Mouse (Mus musculus) liver, postnatal 0 days (tissue): ENCODE measurements around the gene Ankrd31. TPM values are rescaled to one million over a fixed set of nuclear protein-coding genes. Genes with fewer than 3 reads are reported as not detected.

Experiments
- ATAC-seq: fragments of 200-750 bp; cut with Nextera tagmentation; 2 replicates; pipeline ENCODE4 v1.8.0; 2017; ENCODE audit warnings: mild to moderate bottlenecking, moderate library complexity
- DNase-seq: peaks from one replicate; pipeline ENCODE4 v3.0.0-alpha.2; 2016
- H3K27ac ChIP-seq: fragments of 300-500 bp; sonication (generic); 2 replicates; pipeline ENCODE4 v1.5.1; 2014; ENCODE audit warnings: antibody characterized with exemption, moderate library complexity, mild to moderate bottlenecking, low read depth
- H3K27me3 ChIP-seq: fragments of 300-500 bp; sonication (generic); 2 replicates; pipeline ENCODE4 v1.6.1; 2014; ENCODE audit warnings: low read length, control low read depth, mixed read lengths; ENCODE audit not compliant: insufficient read depth
- H3K36me3 ChIP-seq: fragments of 300-500 bp; sonication (generic); replicated peaks from 2 replicates; pipeline ENCODE4 v1.6.1; 2014; ENCODE audit warnings: mild to moderate bottlenecking, control low read depth, low read length, moderate library complexity, mixed read lengths; ENCODE audit not compliant: insufficient read depth
- H3K4me1 ChIP-seq: fragments of 300-500 bp; sonication (generic); 2 replicates; pipeline ENCODE4 v1.6.1; 2014; ENCODE audit warnings: antibody characterized with exemption, mild to moderate bottlenecking, control low read depth; ENCODE audit not compliant: insufficient read depth
- H3K4me2 ChIP-seq: fragments of 300-500 bp; sonication (generic); 2 replicates; pipeline ENCODE4 v1.6.1; 2014; ENCODE audit warnings: low read depth, mild to moderate bottlenecking, low read length, moderate library complexity, mixed read lengths
- H3K4me3 ChIP-seq: fragments of 300-500 bp; sonication (generic); 2 replicates; pipeline ENCODE4 v1.5.1; 2014; ENCODE audit warnings: low read depth, low read length
- H3K9ac ChIP-seq: fragments of 300-500 bp; sonication (generic); replicated peaks from 2 replicates; pipeline ENCODE4 v1.6.1; 2014; ENCODE audit warnings: mild to moderate bottlenecking, moderate library complexity
- H3K9me3 ChIP-seq: fragments of 300-500 bp; sonication (generic); 2 replicates; pipeline ENCODE4 v1.6.1; 2016; ENCODE audit warnings: mild to moderate bottlenecking, control low read depth, low read length, mixed read lengths
- CTCF ChIP-seq: sonication (generic); IDR thresholded peaks from 2 replicates; pipeline ENCODE4 v1.5.1; 2016; ENCODE audit warnings: antibody characterized with exemption, low read depth
- EP300 ChIP-seq: IDR thresholded peaks from 2 replicates; pipeline ENCODE4 v1.6.1; 2016; ENCODE audit warnings: antibody characterized with exemption, low read depth, mild to moderate bottlenecking
- WGBS: fragments of 180-500 bp; shearing (Covaris S2); extraction: QIAGEN DNeasy Blood & Tissue Kit; methylation state at CpG from one replicate; pipeline ENCODE4 v1.1.7; 2014; ENCODE audit not compliant: insufficient replicate concordance; 5-methylcytosine and 5-hydroxymethylcytosine counted together
- polyA plus RNA-seq: library from polyadenylated mRNA; unstranded; fragments of >200 nt; fragmentation: Nextera tagmentation; extraction: Ambion mirVana; gene quantifications from 2 replicates; pipeline ENCODE4 v1.2.1, GENCODE M21; 2015

Ankrd31 gene
- polyA plus RNA-seq, 1 experiment from 2014 or later, result 0.02 TPM

DNA sequence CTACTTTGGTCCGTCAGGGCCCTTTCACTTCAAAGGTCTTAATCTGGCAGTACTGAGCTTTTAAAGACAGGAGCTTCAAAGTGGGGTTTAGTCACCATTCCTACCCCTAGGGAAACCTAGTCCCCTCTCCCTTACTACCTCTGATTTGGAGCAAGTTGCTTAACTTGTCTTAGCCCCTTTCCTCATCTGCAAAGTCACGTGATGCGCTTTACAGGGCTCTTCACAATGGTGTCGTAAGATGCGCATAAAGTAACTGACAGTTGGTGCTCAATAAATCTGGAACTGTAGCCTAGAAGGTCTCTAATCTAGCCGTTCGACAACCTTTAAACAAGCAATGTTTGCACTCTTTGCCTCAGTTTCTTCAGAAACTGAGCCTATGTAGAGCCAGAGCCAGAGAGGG is 19.8 kb upstream of the Ankrd31 start:
- no peak overlapping the region for H3K27ac ChIP-seq

DNA sequence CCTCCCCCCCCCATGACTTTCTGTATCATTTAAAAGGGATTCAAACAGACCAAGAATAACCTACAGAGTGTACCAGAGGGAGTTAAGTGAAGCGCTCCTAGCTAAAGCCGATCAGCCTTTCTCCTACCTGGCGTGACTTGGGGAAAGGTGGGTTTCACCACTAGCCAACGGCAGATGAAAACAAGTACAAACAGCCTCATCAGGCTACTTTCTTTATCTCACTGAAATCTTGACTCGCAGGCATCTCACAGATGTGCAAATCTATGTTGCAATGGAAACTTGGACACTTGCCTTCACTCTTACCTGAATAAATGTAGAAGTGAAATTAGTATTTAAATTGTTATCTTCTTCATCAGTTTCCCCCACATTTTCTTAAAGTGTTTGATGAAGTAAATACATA is 18.9 kb upstream of the Ankrd31 start:
- no peak for ATAC-seq
- no peak overlapping the region for H3K27ac ChIP-seq
- no peaks in the 10 kb centered on the region for H3K9me3 ChIP-seq
- no peak overlapping the region for H3K4me3 ChIP-seq
- no peaks in the 10 kb centered on the region for H3K27me3 ChIP-seq
- H3K9ac ChIP-seq, result no peak overlapping the region
- H3K36me3 ChIP-seq, result no peaks in the 10 kb centered on the region
- TF ChIP-seq EP300, result no peak
- 83% methylated on average over 5 of the region's 5 CpGs for WGBS
- H3K4me2 ChIP-seq, result no peak overlapping the region
- H3K4me1 ChIP-seq, result peaks cover 8% of the 10 kb centered on the region; the same call in 1 of the 2 replicates
- no peak for DNase-seq

More for the DNA sequence above, 19.8 kb upstream of the Ankrd31 start:
- H3K9ac ChIP-seq, result no peak overlapping the region
- DNase-seq, result no peak
- 79% methylated on average over 7 of the region's 7 CpGs for WGBS
- H3K27me3 ChIP-seq, result no peaks in the 10 kb centered on the region
- no peak overlapping the region for H3K4me2 ChIP-seq
- H3K36me3 ChIP-seq, result no peaks in the 10 kb centered on the region
- TF ChIP-seq EP300 (no peak), CTCF (no peak)
- H3K4me3 ChIP-seq, result no peak overlapping the region
- ATAC-seq, result no peak
- H3K9me3 ChIP-seq, result no peaks in the 10 kb centered on the region
- H3K4me1 ChIP-seq, result peaks cover 8% of the 10 kb centered on the region; the same call in 1 of the 2 replicates

DNA sequence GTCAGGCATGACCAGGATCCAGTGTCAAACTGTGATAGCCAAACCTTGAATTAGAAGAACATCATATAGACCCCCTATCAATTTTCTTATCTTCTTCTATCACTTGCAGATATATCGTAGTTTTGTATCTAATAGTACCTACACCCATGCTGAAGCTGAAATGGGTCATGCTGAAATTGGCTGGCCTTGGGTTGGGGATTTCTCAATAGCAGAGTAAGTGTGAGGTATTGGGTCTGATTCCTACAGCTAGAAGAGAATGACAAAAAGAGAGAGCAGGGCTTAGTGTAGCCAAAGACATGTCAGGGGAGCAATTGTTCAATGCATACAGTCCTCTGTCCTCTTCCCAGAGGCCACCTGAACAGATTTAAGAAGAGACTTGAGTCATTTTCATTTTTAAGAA is 18.0 kb upstream of the Ankrd31 start:
- H3K4me3 ChIP-seq, result no peak overlapping the region
- H3K36me3 ChIP-seq, result no peaks in the 10 kb centered on the region
- no peaks in the 10 kb centered on the region for H3K27me3 ChIP-seq
- peaks cover 8% of the 10 kb centered on the region; the same call in 1 of the 2 replicates for H3K4me1 ChIP-seq
- WGBS, result 73% methylated on average over 1 of the region's 1 CpGs
- H3K27ac ChIP-seq, result no peak overlapping the region
- H3K4me2 ChIP-seq, result no peak overlapping the region
- ATAC-seq (no peak), DNase-seq (no peak)
- H3K9ac ChIP-seq, result no peak overlapping the region
- H3K9me3 ChIP-seq, result no peaks in the 10 kb centered on the region
- TF ChIP-seq CTCF (no peak), EP300 (no peak)

DNA sequence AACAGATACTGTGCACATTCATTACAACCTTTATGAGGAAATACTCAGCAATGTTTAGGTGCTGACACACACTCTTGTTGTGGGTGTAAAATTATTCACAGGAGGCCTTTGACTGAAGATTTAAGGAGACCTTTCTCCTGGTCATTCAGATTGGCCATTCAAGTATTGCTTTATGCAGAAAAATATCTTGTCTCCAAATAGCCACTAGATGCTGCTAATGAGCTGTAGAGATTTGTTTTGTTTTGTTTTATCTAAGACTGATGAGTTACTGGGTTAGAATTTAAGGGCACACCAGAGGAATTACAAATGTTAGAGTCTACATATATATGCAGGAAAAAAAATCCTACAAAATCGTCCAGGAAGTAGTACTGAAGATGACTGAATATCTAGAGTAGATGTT is 12.9 kb upstream of the Ankrd31 start:
- Histone ChIP-seq H3K27ac (no peak overlapping the region), H3K4me2 (no peak overlapping the region), H3K4me3 (no peak overlapping the region), H3K9me3 (no peaks in the 10 kb centered on the region), H3K4me1 (peaks cover 8% of the 10 kb centered on the region; the same call in 1 of the 2 replicates), H3K36me3 (no peaks in the 10 kb centered on the region), H3K27me3 (no peaks in the 10 kb centered on the region), H3K9ac (no peak overlapping the region)
- ATAC-seq, result no peak
- TF ChIP-seq EP300, result no peak
- TF ChIP-seq CTCF, result peak; percentile 65
- 21% methylated on average over 1 of the region's 1 CpGs for WGBS
- no peak for DNase-seq

DNA sequence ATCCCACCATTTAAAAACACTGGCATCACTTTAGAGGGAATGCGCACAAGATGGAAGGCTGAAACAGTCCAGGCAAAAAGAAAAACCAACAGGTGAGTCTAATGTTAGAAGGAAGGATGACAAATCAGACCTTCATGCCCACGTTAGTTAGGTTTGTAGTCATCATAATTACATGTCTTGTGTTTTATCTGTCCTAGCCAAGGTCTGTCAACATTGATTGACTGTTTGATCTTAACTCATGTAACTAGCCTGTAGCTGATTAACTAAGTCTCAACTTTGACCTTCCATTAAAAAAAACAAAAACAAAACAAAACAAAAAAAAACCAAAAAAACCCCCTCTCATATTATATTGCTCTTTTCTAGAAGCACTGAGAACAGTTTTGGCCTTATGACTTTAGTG is 7.9 kb upstream of the Ankrd31 start:
- 58% methylated on average over 2 of the region's 2 CpGs for WGBS

DNA sequence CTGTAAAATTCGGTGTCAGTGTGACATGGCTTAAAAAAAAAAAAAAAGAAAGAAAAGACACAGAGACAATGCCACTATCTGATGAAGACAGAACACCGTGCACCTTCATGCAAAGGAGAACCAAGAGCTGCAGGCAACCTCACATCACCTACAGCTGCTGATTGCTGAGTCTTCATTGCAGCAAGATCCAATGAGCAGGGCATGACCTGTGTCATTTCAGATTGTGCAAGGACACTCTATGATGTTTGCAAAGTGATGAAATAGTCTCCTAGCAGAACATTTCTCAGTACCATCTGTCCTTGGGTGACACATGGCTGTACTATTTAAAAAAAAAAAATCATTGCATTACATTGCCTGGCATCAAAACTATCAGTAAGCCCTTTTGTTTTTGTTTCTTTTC is 5.2 kb upstream of the Ankrd31 start:
- no peak for DNase-seq
- peak; percentile 99 for ATAC-seq

More for the DNA sequence above, 7.9 kb upstream of the Ankrd31 start:
- no peak for ATAC-seq
- Histone ChIP-seq H3K4me2 (no peak overlapping the region), H3K4me3 (no peak overlapping the region), H3K9ac (no peak overlapping the region), H3K4me1 (0 out of 2 replicates have a peak, but pooled peaks cover 2% of the 10 kb centered on the region), H3K27me3 (no peaks in the 10 kb centered on the region), H3K27ac (no peak overlapping the region), H3K36me3 (no peaks in the 10 kb centered on the region), H3K9me3 (no peaks in the 10 kb centered on the region)
- DNase-seq, result no peak
- TF ChIP-seq EP300, result no peak
- TF ChIP-seq CTCF, result no peak

DNA sequence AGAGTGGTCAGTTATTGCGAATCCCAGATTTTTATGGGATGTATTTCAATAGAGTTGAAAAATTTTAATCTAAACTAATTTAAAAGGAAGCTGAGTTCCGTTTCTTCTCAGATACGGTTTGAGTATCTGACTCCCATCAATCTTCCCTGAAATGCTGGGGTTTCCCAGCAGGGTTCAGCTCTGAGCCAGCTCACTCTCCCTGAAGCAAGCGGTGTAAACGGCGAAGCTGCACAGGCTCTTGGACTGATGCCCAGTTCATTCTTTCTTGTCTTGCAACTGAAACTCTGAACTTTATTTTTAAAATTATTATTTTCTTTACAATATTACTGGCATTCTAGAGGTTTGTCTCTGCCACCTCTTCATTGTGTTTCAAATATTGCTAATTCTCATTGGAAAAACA is 2.0 kb upstream of the Ankrd31 start:
- H3K4me3 ChIP-seq, result no peak overlapping the region
- no peak overlapping the region for H3K9ac ChIP-seq
- H3K27ac ChIP-seq, result no peak overlapping the region
- no peaks in the 10 kb centered on the region for H3K9me3 ChIP-seq
- no peaks in the 10 kb centered on the region for H3K36me3 ChIP-seq
- no peak for DNase-seq
- ATAC-seq, result no peak
- H3K4me2 ChIP-seq, result no peak overlapping the region
- 54% methylated on average over 6 of the region's 6 CpGs for WGBS
- H3K27me3 ChIP-seq, result no peaks in the 10 kb centered on the region
- TF ChIP-seq CTCF (peak; percentile 13; the same call in 1 of the 2 replicates), EP300 (no peak)
- 0 out of 2 replicates have a peak, but pooled peaks cover 2% of the 10 kb centered on the region for H3K4me1 ChIP-seq

More for the DNA sequence above, 5.2 kb upstream of the Ankrd31 start:
- no peak overlapping the region for H3K9ac ChIP-seq
- no peaks in the 10 kb centered on the region for H3K27me3 ChIP-seq
- no peak overlapping the region for H3K4me2 ChIP-seq
- 0 out of 2 replicates have a peak, but pooled peaks cover 2% of the 10 kb centered on the region for H3K4me1 ChIP-seq
- H3K9me3 ChIP-seq, result no peaks in the 10 kb centered on the region
- H3K4me3 ChIP-seq, result no peak overlapping the region
- no peak overlapping the region for H3K27ac ChIP-seq
- H3K36me3 ChIP-seq, result no peaks in the 10 kb centered on the region
- 39% methylated on average over 2 of the region's 2 CpGs for WGBS
- TF ChIP-seq EP300 (peak; percentile 85), CTCF (no peak)
